Mouse (Mus musculus): ENCODE measurements at regions not wholly inside any gene's neighbourhood (a gene's known extent, or its start where the extent isn't known, plus 50 kb on each side); places are given as distances from the start of the nearest gene placed in this dataset.

DNA sequence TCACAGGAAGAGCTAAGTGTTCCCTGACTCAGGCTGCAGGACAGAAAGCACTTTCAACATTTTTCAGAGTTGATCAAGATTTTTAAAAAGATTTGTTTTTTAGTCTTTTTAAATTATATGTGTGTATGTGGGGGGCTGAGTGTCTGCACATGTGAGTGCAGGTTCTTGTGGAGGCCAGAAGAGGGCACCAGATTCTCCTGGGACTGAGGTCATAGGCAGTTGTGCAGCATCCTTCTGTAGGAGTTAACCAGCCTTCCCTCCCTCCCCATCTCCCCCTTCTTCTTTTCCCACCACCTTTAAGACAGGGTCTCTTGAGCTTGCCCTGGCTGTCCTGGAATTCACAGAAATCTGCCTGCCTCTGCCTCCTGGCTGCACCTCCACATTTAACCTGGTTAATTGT is 58.9 kb upstream of the Ier5l start:
- TF ChIP-seq CTCF (IDR thresholded peaks at IDR 0.05; ENCODE audit: borderline replicate concordance, insufficient read depth, low read depth, low read length) (no peak), POLR2A (IDR thresholded peaks at IDR 0.05; ENCODE audit: borderline replicate concordance, insufficient read depth, low read length) (no peak)
